Mouse (Mus musculus) myocyte (in vitro differentiated cells): ENCODE measurements around the gene Mitf. TPM values are rescaled to one million over a fixed set of nuclear protein-coding genes. Genes with fewer than 3 reads are reported as not detected.

Experiments
- H3K27me3 ChIP-seq: one replicate; pipeline ENCODE4 v1.6.1; 2011; ENCODE audit not compliant: control insufficient read depth, insufficient read depth, insufficient read length
- H3K36me3 ChIP-seq: one replicate; pipeline ENCODE4 v1.6.1; 2011; ENCODE audit not compliant: control insufficient read depth, insufficient read depth
- H3K4me2 ChIP-seq: one replicate; pipeline ENCODE4 v1.6.1; 2011; ENCODE audit warnings: low read depth, control low read depth
- H3K4me3 ChIP-seq: one replicate; pipeline ENCODE4 v1.5.1; 2011; ENCODE audit warnings: mild to moderate bottlenecking, control low read depth, moderate library complexity
- H3K79me2 ChIP-seq: one replicate; pipeline ENCODE4 v1.6.1; 2011; ENCODE audit not compliant: control insufficient read depth, insufficient read depth
- H3ac ChIP-seq: one replicate; pipeline ENCODE4 v1.6.1; 2011; ENCODE audit not compliant: control insufficient read depth, insufficient read length
- CEBPB ChIP-seq: IDR thresholded peaks from 2 replicates; pipeline ENCODE4 v1.6.1; 2011; ENCODE audit warnings: mild to moderate bottlenecking, moderate library complexity; ENCODE audit not compliant: poor library complexity, insufficient read depth, severe bottlenecking
- E2F4 ChIP-seq: IDR thresholded peaks from one replicate; pipeline ENCODE4 v1.6.1; 2011; ENCODE audit warnings: mild to moderate bottlenecking, control low read depth, moderate library complexity; ENCODE audit not compliant: insufficient read depth
- MAX ChIP-seq: IDR thresholded peaks from one replicate; pipeline ENCODE4 v1.6.1; 2011; ENCODE audit warnings: low read depth, mild to moderate bottlenecking, control low read depth
- MYOD1 ChIP-seq, 3 experiments: IDR thresholded peaks; one replicate each; pipeline ENCODE4 v1.6.1; 2011; ENCODE audit warnings: control low read depth in 2 of 3, low read depth in 2 of 3, mild to moderate bottlenecking in 2 of 3, moderate library complexity in 1 of 3; ENCODE audit not compliant: insufficient read length in 2 of 3, control insufficient read depth in 1 of 3
- MYOG ChIP-seq, 3 experiments: IDR thresholded peaks; one replicate each; pipeline ENCODE4 v1.6.1; 2011; ENCODE audit warnings: control low read depth in 2 of 3, low read depth in 2 of 3, mild to moderate bottlenecking in 2 of 3; ENCODE audit not compliant: insufficient read length in 2 of 3, control insufficient read depth in 1 of 3, insufficient read depth in 1 of 3
- POLR2A ChIP-seq: IDR thresholded peaks from one replicate; pipeline ENCODE4 v1.6.1; 2011; ENCODE audit warnings: low read depth, mild to moderate bottlenecking, control low read depth, moderate library complexity; ENCODE audit not compliant: insufficient read length
- POLR2AphosphoS2 ChIP-seq: IDR thresholded peaks from one replicate; pipeline ENCODE4 v1.6.1; 2011; ENCODE audit warnings: low read depth, control low read depth; ENCODE audit not compliant: insufficient read length
- REST ChIP-seq: IDR thresholded peaks from one replicate; pipeline ENCODE4 v1.6.1; 2011; ENCODE audit warnings: mild to moderate bottlenecking, control low read depth, moderate library complexity; ENCODE audit not compliant: insufficient read depth, insufficient read length
- SRF ChIP-seq: IDR thresholded peaks from one replicate; pipeline ENCODE4 v1.6.1; 2011; ENCODE audit warnings: low read depth; ENCODE audit not compliant: control insufficient read depth, insufficient read length
- TCF12 ChIP-seq: IDR thresholded peaks from one replicate; pipeline ENCODE4 v1.6.1; 2011; ENCODE audit warnings: mild to moderate bottlenecking, control low read depth; ENCODE audit not compliant: poor library complexity, insufficient read depth, severe bottlenecking
- TCF3 ChIP-seq: IDR thresholded peaks from one replicate; pipeline ENCODE4 v1.6.1; 2011; ENCODE audit warnings: low read depth, control low read depth; ENCODE audit not compliant: insufficient read length
- USF1 ChIP-seq: IDR thresholded peaks from one replicate; pipeline ENCODE4 v1.6.1; 2011; ENCODE audit warnings: low read depth, mild to moderate bottlenecking, control low read depth, moderate library complexity
- polyA plus RNA-seq: library from polyadenylated mRNA; unstranded; fragments of >200 nt; fragmentation: generic; extraction: Trizol; gene quantifications from one replicate; pipeline ENCODE4 v1.2.1, GENCODE M21; 2012; ENCODE audit warnings: missing spikeins

The Mitf gene
- polyA plus RNA-seq, 1 experiment: 2.4 TPM

- peak overlapping the region; percentile 59 for H3K4me3 ChIP-seq
- TF ChIP-seq POLR2AphosphoS2: no peak
- no peak for TF ChIP-seq MYOD1 (IDR thresholded peaks at IDR 0.05; ENCODE audit: control insufficient read depth in 1 of 3, insufficient read length in 2 of 3, low read depth in 2 of 3)
- no peak for TF ChIP-seq REST
- no peak for TF ChIP-seq TCF12
- TF ChIP-seq MAX: no peak
- no peak for TF ChIP-seq TCF3
- TF ChIP-seq SRF: no peak
- TF ChIP-seq POLR2A: no peak
- no peak for TF ChIP-seq MYOG (IDR thresholded peaks at IDR 0.05; ENCODE audit: control insufficient read depth in 1 of 3, insufficient read depth in 1 of 3, insufficient read length in 2 of 3, low read depth in 2 of 3)
- no peak for TF ChIP-seq E2F4
- TF ChIP-seq USF1: no peak
- TF ChIP-seq CEBPB: no peak
- no peak overlapping the region for H3ac ChIP-seq
- H3K27me3 ChIP-seq: no peaks in the 10 kb centered on the region
- H3K4me2 ChIP-seq: peak overlapping the region; percentile 84
- H3K79me2 ChIP-seq: no peaks in the 10 kb centered on the region
- H3K36me3 ChIP-seq: no peaks in the 10 kb centered on the region
Observed at GRCm38 (mm10) chr6:97806051-97806450, 801 bp upstream of the Mitf start.

- Histone ChIP-seq H3K4me3 (no peak overlapping the region), H3K4me2 (no peak overlapping the region), H3K36me3 (no peaks in the 10 kb centered on the region), H3ac (no peak overlapping the region), H3K27me3 (no peaks in the 10 kb centered on the region), H3K79me2 (no peaks in the 10 kb centered on the region)
- TF ChIP-seq CEBPB (no peak), MYOG (IDR thresholded peaks at IDR 0.05; ENCODE audit: control insufficient read depth in 1 of 3, insufficient read depth in 1 of 3, insufficient read length in 2 of 3, low read depth in 2 of 3) (no peak), POLR2AphosphoS2 (no peak), TCF12 (no peak), MAX (no peak), E2F4 (no peak), MYOD1 (IDR thresholded peaks at IDR 0.05; ENCODE audit: control insufficient read depth in 1 of 3, insufficient read length in 2 of 3, low read depth in 2 of 3) (no peak), REST (no peak)
Observed at GRCm38 (mm10) chr6:97814191-97814590, 7.3 kb downstream of the Mitf start.

- TF ChIP-seq TCF12 (no peak), MYOG (IDR thresholded peaks at IDR 0.05; ENCODE audit: control insufficient read depth in 1 of 3, insufficient read depth in 1 of 3, insufficient read length in 2 of 3, low read depth in 2 of 3) (no peak), REST (no peak), USF1 (no peak), TCF3 (no peak), MAX (no peak), CEBPB (no peak)
- H3K36me3 ChIP-seq: no peaks in the 10 kb centered on the region
- no peak overlapping the region for H3ac ChIP-seq
- no peak overlapping the region for H3K4me2 ChIP-seq
- H3K79me2 ChIP-seq: no peaks in the 10 kb centered on the region
- H3K4me3 ChIP-seq: no peak overlapping the region
- no peaks in the 10 kb centered on the region for H3K27me3 ChIP-seq
Observed at GRCm38 (mm10) chr6:97815723-97816122, 8.9 kb downstream of the Mitf start.

- Histone ChIP-seq H3K79me2 (no peaks in the 10 kb centered on the region), H3K27me3 (no peaks in the 10 kb centered on the region), H3K36me3 (no peaks in the 10 kb centered on the region), H3K4me3 (no peak overlapping the region), H3ac (no peak overlapping the region), H3K4me2 (no peak overlapping the region)
- TF ChIP-seq E2F4 (no peak), POLR2A (no peak), TCF3 (no peak), CEBPB (no peak), TCF12 (no peak), MYOG (IDR thresholded peaks at IDR 0.05; ENCODE audit: control insufficient read depth in 1 of 3, insufficient read depth in 1 of 3, insufficient read length in 2 of 3, low read depth in 2 of 3) (no peak), USF1 (no peak), POLR2AphosphoS2 (no peak), MYOD1 (IDR thresholded peaks at IDR 0.05; ENCODE audit: control insufficient read depth in 1 of 3, insufficient read length in 2 of 3, low read depth in 2 of 3) (no peak), SRF (no peak), MAX (no peak), REST (no peak)
Observed at GRCm38 (mm10) chr6:97816806-97817205, 10.0 kb downstream of the Mitf start.

GRCm38 (mm10) chr6:97818128-97818527 lies 11.3 kb downstream of the Mitf start:
- H3K27me3 ChIP-seq: no peaks in the 10 kb centered on the region

More at GRCm38 (mm10) chr6:97818128-97818527, 11.3 kb downstream of the Mitf start:
- TF ChIP-seq MAX (no peak), CEBPB (0 out of 2 replicates have a peak, but pooled peaks have one; percentile 47), TCF12 (no peak)
- Histone ChIP-seq H3K4me3 (no peak overlapping the region), H3K4me2 (peak overlapping the region; percentile 45), H3ac (no peak overlapping the region), H3K36me3 (no peaks in the 10 kb centered on the region), H3K79me2 (no peaks in the 10 kb centered on the region)
